Mouse (Mus musculus): ENCODE measurements around the gene Atp2c2. TPM values are rescaled to one million over a fixed set of nuclear protein-coding genes. Genes with fewer than 3 reads are reported as not detected.

The Atp2c2 gene
- polyA plus RNA-seq (2015; fragmentation: Nextera tagmentation; extraction: Ambion mirVana) = 1.3 and 1.6 TPM in 2 replicates

DNA sequence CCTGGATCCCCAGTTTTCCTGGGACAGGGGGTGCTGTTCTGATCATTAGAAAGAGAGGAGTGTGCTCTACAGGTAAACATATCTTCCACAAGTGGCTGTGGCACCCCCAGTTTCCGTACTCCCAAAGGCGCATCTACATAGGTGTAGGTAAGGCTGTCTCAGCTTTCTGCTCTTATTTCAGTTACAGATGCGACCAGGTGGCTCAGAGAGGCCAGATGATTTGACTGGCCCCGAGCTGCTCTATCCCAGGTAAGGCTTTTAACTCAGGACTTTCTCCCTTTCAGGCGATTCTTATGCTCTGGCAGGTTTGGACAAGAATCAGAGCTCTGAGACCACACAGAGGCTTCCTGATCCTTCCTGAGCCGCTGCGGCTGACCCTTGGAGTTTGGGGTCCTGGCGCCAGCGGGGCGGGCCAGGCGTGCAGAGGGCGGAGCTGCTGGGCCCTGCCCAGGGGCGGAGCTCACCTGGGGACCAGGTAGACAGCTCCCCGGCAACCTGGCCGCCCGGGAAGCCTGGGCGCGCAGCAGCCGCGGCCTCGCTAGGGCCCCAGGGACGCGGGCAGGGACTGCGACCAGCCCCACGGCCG lies at the start of gene Atp2c2:
Gene Atp2c2, plus strand, starts transcription at position 461 of the 586 bp plus-strand sequence.
- H3K9me3 ChIP-seq (replicated peaks; ENCODE audit: low read length) = no peaks in the 10 kb centered on the region
- peak within 1 kb of the TSS; percentile 22; the same call in 1 of the 2 replicates for H3K4me3 ChIP-seq (replicated peaks; ENCODE audit: low read depth, low read length)
- H3K36me3 ChIP-seq (ENCODE audit: insufficient read depth, low read length) = no peaks in the 10 kb centered on the region
- H3K27me3 ChIP-seq (ENCODE audit: insufficient read depth, low read length) = peaks cover 23% of the 10 kb centered on the region
- H3K9ac ChIP-seq (ENCODE audit: low read depth, low read length) = 0 out of 2 replicates have a peak within 1 kb of the TSS, but pooled peaks have one; percentile 27
- 2% methylated on average over 26 of the region's 26 CpGs for WGBS
- DNase-seq (ENCODE audit: low spot score) = no peak
- no peak within 1 kb of the TSS for H3K27ac ChIP-seq
- 0 out of 2 replicates have a peak, but pooled peaks have one; percentile 70 for ATAC-seq (replicated peaks; ENCODE audit: low FRiP score, low read depth)
- peaks cover 13% of the 10 kb centered on the region for H3K4me1 ChIP-seq (replicated peaks; ENCODE audit: insufficient read depth, low read length)
- H3K4me2 ChIP-seq (ENCODE audit: low read length) = peak within 1 kb of the TSS; percentile 50
- no peak for TF ChIP-seq CTCF (IDR thresholded peaks at IDR 0.05; ENCODE audit: low read depth)

- Histone ChIP-seq H3K27me3 (ENCODE audit: insufficient read depth, low read length) (no peaks in the 10 kb centered on the region), H3K4me1 (replicated peaks; ENCODE audit: insufficient read depth, low read length) (no peaks in the 10 kb centered on the region; the same call in none of the 2 replicates), H3K4me3 (replicated peaks; ENCODE audit: low read depth, low read length) (no peak overlapping the region), H3K9me3 (replicated peaks; ENCODE audit: low read length) (no peaks in the 10 kb centered on the region), H3K4me2 (ENCODE audit: low read length) (no peak overlapping the region), H3K36me3 (ENCODE audit: insufficient read depth, low read length) (no peaks in the 10 kb centered on the region), H3K9ac (ENCODE audit: low read depth, low read length) (no peak overlapping the region), H3K27ac (no peak overlapping the region)
- DNase-seq (ENCODE audit: low spot score) (peak; percentile 92), ATAC-seq (replicated peaks; ENCODE audit: low FRiP score, low read depth) (peak; percentile 76)
- TF ChIP-seq CTCF (IDR thresholded peaks at IDR 0.05; ENCODE audit: low read depth) = no peak
- 11% methylated on average over 2 of the region's 2 CpGs for WGBS
Measured at GRCm38 (mm10) chr8:119651324-119651723, 48.5 kb upstream of the Atp2c2 start.

- Histone ChIP-seq H3K4me1 (replicated peaks; ENCODE audit: insufficient read depth, low read length) (peaks cover 7% of the 10 kb centered on the region; the same call in 1 of the 2 replicates), H3K4me3 (replicated peaks; ENCODE audit: low read depth, low read length) (no peak overlapping the region), H3K27ac (no peak overlapping the region), H3K9ac (ENCODE audit: low read depth, low read length) (no peak overlapping the region), H3K9me3 (replicated peaks; ENCODE audit: low read length) (no peaks in the 10 kb centered on the region), H3K27me3 (ENCODE audit: insufficient read depth, low read length) (no peaks in the 10 kb centered on the region), H3K36me3 (ENCODE audit: insufficient read depth, low read length) (no peaks in the 10 kb centered on the region), H3K4me2 (ENCODE audit: low read length) (no peak overlapping the region)
- TF ChIP-seq CTCF (IDR thresholded peaks at IDR 0.05; ENCODE audit: low read depth) = peak; percentile 57
- ATAC-seq (replicated peaks; ENCODE audit: low FRiP score, low read depth) (no peak), DNase-seq (ENCODE audit: low spot score) (peak; percentile 51)
- WGBS = 52% methylated on average over 5 of the region's 5 CpGs
Measured at GRCm38 (mm10) chr8:119656709-119657464, 42.9 kb upstream of the Atp2c2 start.

DNA sequence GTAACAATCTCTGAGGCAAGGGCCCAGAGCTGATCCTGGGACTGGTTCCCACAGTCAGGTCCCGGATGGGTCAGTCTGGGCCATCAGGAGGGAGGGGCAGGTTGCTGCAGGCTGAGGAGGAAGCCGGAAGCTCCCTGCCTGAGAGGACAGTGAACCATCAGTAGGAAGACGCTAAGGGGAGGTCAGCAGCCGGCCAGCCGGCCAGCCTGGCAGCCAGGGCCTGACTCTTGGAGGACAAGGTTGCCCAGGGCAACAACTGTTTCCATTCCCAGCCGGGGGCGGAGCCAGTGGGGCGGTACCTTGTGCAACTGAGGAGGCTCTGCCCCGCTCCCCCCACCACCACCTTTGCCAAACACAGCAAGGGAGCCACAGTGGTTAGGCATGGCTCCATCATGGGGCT lies 38.7 kb upstream of the Atp2c2 start:
- 0 out of 2 replicates have a peak overlapping the region, but pooled peaks have one; percentile 43 for H3K27ac ChIP-seq
- no peak overlapping the region for H3K9ac ChIP-seq (ENCODE audit: low read depth, low read length)
- DNase-seq (ENCODE audit: low spot score) (peak; percentile 77), ATAC-seq (replicated peaks; ENCODE audit: low FRiP score, low read depth) (peak; percentile 69)
- peaks cover 16% of the 10 kb centered on the region; the same call in 1 of the 2 replicates for H3K4me1 ChIP-seq (replicated peaks; ENCODE audit: insufficient read depth, low read length)
- H3K9me3 ChIP-seq (replicated peaks; ENCODE audit: low read length) = no peaks in the 10 kb centered on the region
- H3K36me3 ChIP-seq (ENCODE audit: insufficient read depth, low read length) = no peaks in the 10 kb centered on the region
- WGBS = 13% methylated on average over 9 of the region's 9 CpGs
- no peak overlapping the region for H3K4me2 ChIP-seq (ENCODE audit: low read length)
- TF ChIP-seq CTCF (IDR thresholded peaks at IDR 0.05; ENCODE audit: low read depth) = no peak
- no peaks in the 10 kb centered on the region for H3K27me3 ChIP-seq (ENCODE audit: insufficient read depth, low read length)
- H3K4me3 ChIP-seq (replicated peaks; ENCODE audit: low read depth, low read length) = no peak overlapping the region

- Histone ChIP-seq H3K27me3 (ENCODE audit: insufficient read depth, low read length) (no peaks in the 10 kb centered on the region), H3K9me3 (replicated peaks; ENCODE audit: low read length) (no peaks in the 10 kb centered on the region), H3K36me3 (ENCODE audit: insufficient read depth, low read length) (no peaks in the 10 kb centered on the region), H3K4me3 (replicated peaks; ENCODE audit: low read depth, low read length) (no peak overlapping the region), H3K4me1 (replicated peaks; ENCODE audit: insufficient read depth, low read length) (peaks cover 18% of the 10 kb centered on the region; the same call in 1 of the 2 replicates), H3K4me2 (ENCODE audit: low read length) (no peak overlapping the region), H3K27ac (no peak overlapping the region), H3K9ac (ENCODE audit: low read depth, low read length) (no peak overlapping the region)
- no peak for ATAC-seq (replicated peaks; ENCODE audit: low FRiP score, low read depth)
- TF ChIP-seq CTCF (IDR thresholded peaks at IDR 0.05; ENCODE audit: low read depth) = no peak
- 82% methylated on average over 6 of the region's 6 CpGs for WGBS
- no peak for DNase-seq (ENCODE audit: low spot score)
Measured at GRCm38 (mm10) chr8:119661892-119662291, 37.9 kb upstream of the Atp2c2 start.

DNA sequence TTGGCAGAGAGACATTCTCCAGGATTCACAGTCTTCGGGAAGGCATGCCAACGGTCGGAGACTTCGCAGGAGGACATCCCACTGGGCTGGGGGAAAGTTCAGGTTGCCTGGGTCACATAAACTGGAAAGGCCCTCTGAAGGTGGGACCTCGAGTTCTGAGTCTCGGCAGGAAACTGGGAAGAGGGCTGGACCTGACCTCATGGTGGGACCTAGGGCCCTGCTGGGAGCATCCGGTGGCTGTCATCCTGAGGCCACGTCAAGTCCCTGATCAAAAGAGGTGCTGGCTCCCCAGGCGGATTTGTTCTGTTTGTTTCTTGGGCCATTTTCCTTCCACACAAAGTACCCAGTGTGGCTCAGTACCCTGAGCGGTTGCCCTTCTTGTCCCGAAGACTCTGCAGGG lies 36.4 kb upstream of the Atp2c2 start:
- Histone ChIP-seq H3K36me3 (ENCODE audit: insufficient read depth, low read length) (no peaks in the 10 kb centered on the region), H3K9ac (ENCODE audit: low read depth, low read length) (no peak overlapping the region), H3K9me3 (replicated peaks; ENCODE audit: low read length) (no peaks in the 10 kb centered on the region), H3K27me3 (ENCODE audit: insufficient read depth, low read length) (no peaks in the 10 kb centered on the region), H3K4me3 (replicated peaks; ENCODE audit: low read depth, low read length) (no peak overlapping the region), H3K4me1 (replicated peaks; ENCODE audit: insufficient read depth, low read length) (peaks cover 18% of the 10 kb centered on the region; the same call in 1 of the 2 replicates), H3K27ac (no peak overlapping the region), H3K4me2 (ENCODE audit: low read length) (no peak overlapping the region)
- no peak for TF ChIP-seq CTCF (IDR thresholded peaks at IDR 0.05; ENCODE audit: low read depth)
- DNase-seq (ENCODE audit: low spot score) (no peak), ATAC-seq (replicated peaks; ENCODE audit: low FRiP score, low read depth) (no peak)
- 77% methylated on average over 11 of the region's 11 CpGs for WGBS
